Mouse (Mus musculus): Measurements from ENCODE around the gene Fmnl2.

Fmnl2 gene

GRCm38 (mm10) chr2:52955090-52955489 lies 97.4 kb downstream of the Fmnl2 start:
- no peak for DNase-seq (ENCODE audit: low read depth, low spot score)

GRCm38 (mm10) chr2:52955831-52956230 lies 98.2 kb downstream of the Fmnl2 start:
- DNase-seq (ENCODE audit: low read depth, low spot score): no peak

GRCm38 (mm10) chr2:52957771-52958534 lies 100.3 kb downstream of the Fmnl2 start:
- DNase-seq (ENCODE audit: low read depth, low spot score): no peak

GRCm38 (mm10) chr2:52958535-52959290 lies 101.1 kb downstream of the Fmnl2 start:
- DNase-seq (ENCODE audit: low read depth, low spot score): peak; percentile 52

- DNase-seq (ENCODE audit: low read depth, low spot score): no peak
Observed at GRCm38 (mm10) chr2:52959291-52959621, 101.6 kb downstream of the Fmnl2 start.

GRCm38 (mm10) chr2:52959982-52960381 lies 102.3 kb downstream of the Fmnl2 start:
- no peak for DNase-seq (ENCODE audit: low read depth, low spot score)

GRCm38 (mm10) chr2:52960697-52961096 lies 103.0 kb downstream of the Fmnl2 start:
- DNase-seq (ENCODE audit: low read depth, low spot score): no peak

GRCm38 (mm10) chr2:52963439-52963838 lies 105.8 kb downstream of the Fmnl2 start:
- DNase-seq (ENCODE audit: low read depth, low spot score): no peak

- no peak for DNase-seq (ENCODE audit: low read depth, low spot score)
Observed at GRCm38 (mm10) chr2:52964386-52964928, 106.8 kb downstream of the Fmnl2 start.

GRCm38 (mm10) chr2:52966227-52966626 lies 108.6 kb downstream of the Fmnl2 start:
- no peak for DNase-seq (ENCODE audit: low read depth, low spot score)

GRCm38 (mm10) chr2:52966820-52967460 lies 109.3 kb downstream of the Fmnl2 start:
- no peak for DNase-seq (ENCODE audit: low read depth, low spot score)

GRCm38 (mm10) chr2:52967461-52967823 lies 109.8 kb downstream of the Fmnl2 start:
- no peak for DNase-seq (ENCODE audit: low read depth, low spot score)

- no peak for DNase-seq (ENCODE audit: low read depth, low spot score)
Observed at GRCm38 (mm10) chr2:52968884-52969283, 111.2 kb downstream of the Fmnl2 start.

- no peak for DNase-seq (ENCODE audit: low read depth, low spot score)
Observed at GRCm38 (mm10) chr2:52974056-52974455, 116.4 kb downstream of the Fmnl2 start.

GRCm38 (mm10) chr2:52974776-52975175 lies 117.1 kb downstream of the Fmnl2 start:
- DNase-seq (ENCODE audit: low read depth, low spot score): no peak

GRCm38 (mm10) chr2:52977921-52978675 lies 120.4 kb downstream of the Fmnl2 start:
- DNase-seq (ENCODE audit: low read depth, low spot score): no peak

GRCm38 (mm10) chr2:52978796-52979195 lies 121.1 kb downstream of the Fmnl2 start:
- no peak for DNase-seq (ENCODE audit: low read depth, low spot score)

GRCm38 (mm10) chr2:52979280-52979763 lies 121.7 kb downstream of the Fmnl2 start:
- no peak for DNase-seq (ENCODE audit: low read depth, low spot score)

- no peak for DNase-seq (ENCODE audit: low read depth, low spot score)
Observed at GRCm38 (mm10) chr2:52981126-52981525, 123.5 kb downstream of the Fmnl2 start.

GRCm38 (mm10) chr2:52981595-52981994 lies 123.9 kb downstream of the Fmnl2 start:
- DNase-seq (ENCODE audit: low read depth, low spot score): no peak

- DNase-seq (ENCODE audit: low read depth, low spot score): no peak
Observed at GRCm38 (mm10) chr2:52982502-52982901, 124.8 kb downstream of the Fmnl2 start.

Measured in retina, postnatal 7 days (tissue).